Mouse (Mus musculus) hindbrain, embryonic 14.5 days (tissue): Measurements from ENCODE around the gene Sfxn5. TPM values are rescaled to one million over a fixed set of nuclear protein-coding genes. Genes with fewer than 3 reads are reported as not detected.

ENCODE experiments used
- ATAC-seq: fragments of 200-750 bp; cut with Nextera tagmentation; 2 replicates; pipeline ENCODE4 v1.8.0; 2017; ENCODE audit warnings: moderate number of reproducible peaks, mild to moderate bottlenecking, moderate TSS enrichment, moderate library complexity; ENCODE audit not compliant: low FRiP score
- DNase-seq: peaks from one replicate; pipeline ENCODE4 v3.0.0-alpha.2; 2015; ENCODE audit warnings: low spot score
- H3K27ac ChIP-seq: fragments of 300-500 bp; sonication (generic); 2 replicates; pipeline ENCODE4 v1.5.1; 2014; ENCODE audit warnings: mild to moderate bottlenecking, moderate library complexity
- H3K27me3 ChIP-seq: fragments of 300-500 bp; sonication (generic); 2 replicates; pipeline ENCODE4 v1.6.1; 2014; ENCODE audit warnings: mild to moderate bottlenecking, low read length, mixed read lengths; ENCODE audit not compliant: control insufficient read depth, insufficient read depth
- H3K36me3 ChIP-seq: fragments of 300-500 bp; sonication (generic); replicated peaks from 2 replicates; pipeline ENCODE4 v1.6.1; 2014; ENCODE audit not compliant: control insufficient read depth, insufficient read depth
- H3K4me1 ChIP-seq: fragments of 300-500 bp; sonication (generic); replicated peaks from 2 replicates; pipeline ENCODE4 v1.6.1; 2014; ENCODE audit warnings: antibody characterized with exemption, low read length, mixed read lengths; ENCODE audit not compliant: control insufficient read depth, insufficient read depth
- H3K4me2 ChIP-seq: fragments of 300-500 bp; sonication (generic); replicated peaks from 2 replicates; pipeline ENCODE4 v1.6.1; 2014; ENCODE audit warnings: mild to moderate bottlenecking, moderate library complexity
- H3K4me3 ChIP-seq: fragments of 300-500 bp; sonication (generic); replicated peaks from 2 replicates; pipeline ENCODE4 v1.5.1; 2014; ENCODE audit warnings: mild to moderate bottlenecking, low read length
- H3K9ac ChIP-seq: fragments of 300-500 bp; sonication (generic); 2 replicates; pipeline ENCODE4 v1.6.1; 2014
- H3K9me3 ChIP-seq: fragments of 300-500 bp; sonication (generic); 2 replicates; pipeline ENCODE4 v1.6.1; 2016; ENCODE audit warnings: low read length; ENCODE audit not compliant: control insufficient read depth
- WGBS: fragments of 180-500 bp; shearing (Covaris S2); extraction: QIAGEN DNeasy Blood & Tissue Kit; methylation state at CpG from one replicate; pipeline ENCODE4 v1.1.7; 2014; 5-methylcytosine and 5-hydroxymethylcytosine counted together
- polyA plus RNA-seq: library from polyadenylated mRNA; unstranded; fragments of >200 nt; fragmentation: Nextera tagmentation; extraction: Ambion mirVana; gene quantifications from 2 replicates; pipeline ENCODE4 v1.2.1, GENCODE M21; 2014

Sfxn5 gene
- polyA plus RNA-seq, 1 experiment from 2014 or later: 30.4 TPM

GRCm38 (mm10) chr6:85234796-85235195 is 98.4 kb downstream of the Sfxn5 start:
- H3K4me2 ChIP-seq: no peak overlapping the region
- no peak overlapping the region for H3K9ac ChIP-seq
- 35% methylated on average over 5 of the region's 5 CpGs for WGBS
- H3K36me3 ChIP-seq: no peaks in the 10 kb centered on the region
- no peaks in the 10 kb centered on the region for H3K27me3 ChIP-seq
- H3K4me1 ChIP-seq: peaks cover 6% of the 10 kb centered on the region
- ATAC-seq (no peak), DNase-seq (no peak)
- H3K27ac ChIP-seq: no peak overlapping the region
- no peaks in the 10 kb centered on the region for H3K9me3 ChIP-seq
- H3K4me3 ChIP-seq: no peak overlapping the region

GRCm38 (mm10) chr6:85232836-85233623 is 100.2 kb downstream of the Sfxn5 start:
- Histone ChIP-seq H3K9ac (no peak overlapping the region), H3K4me2 (no peak overlapping the region), H3K27ac (no peak overlapping the region), H3K36me3 (no peaks in the 10 kb centered on the region), H3K9me3 (no peaks in the 10 kb centered on the region), H3K27me3 (no peaks in the 10 kb centered on the region), H3K4me1 (peaks cover 6% of the 10 kb centered on the region), H3K4me3 (no peak overlapping the region)
- no peak for DNase-seq
- ATAC-seq: no peak
- 47% methylated on average over 7 of the region's 7 CpGs for WGBS

- 20% methylated on average over 4 of the region's 4 CpGs for WGBS
- H3K36me3 ChIP-seq: no peaks in the 10 kb centered on the region
- ATAC-seq: no peak
- no peak overlapping the region for H3K27ac ChIP-seq
- H3K4me2 ChIP-seq: no peak overlapping the region
- H3K4me1 ChIP-seq: peaks cover 6% of the 10 kb centered on the region
- no peak overlapping the region for H3K4me3 ChIP-seq
- no peaks in the 10 kb centered on the region for H3K27me3 ChIP-seq
- H3K9ac ChIP-seq: no peak overlapping the region
- H3K9me3 ChIP-seq: no peaks in the 10 kb centered on the region
- DNase-seq: no peak
These were observed 101.2 kb downstream of the Sfxn5 start for GRCm38 (mm10) chr6:85232045-85232444.

- no peaks in the 10 kb centered on the region for H3K36me3 ChIP-seq
- no peak overlapping the region for H3K9ac ChIP-seq
- H3K27ac ChIP-seq: no peak overlapping the region
- no peak overlapping the region for H3K4me2 ChIP-seq
- ATAC-seq: no peak
- no peaks in the 10 kb centered on the region for H3K27me3 ChIP-seq
- DNase-seq: no peak
- H3K4me1 ChIP-seq: peaks cover 6% of the 10 kb centered on the region
- 30% methylated on average over 6 of the region's 6 CpGs for WGBS
- no peaks in the 10 kb centered on the region for H3K9me3 ChIP-seq
- no peak overlapping the region for H3K4me3 ChIP-seq
These were observed 101.8 kb downstream of the Sfxn5 start for GRCm38 (mm10) chr6:85231469-85231868.

- H3K9ac ChIP-seq: no peak overlapping the region
- no peak overlapping the region for H3K4me3 ChIP-seq
- ATAC-seq: no peak
- H3K9me3 ChIP-seq: no peaks in the 10 kb centered on the region
- 87% methylated on average over 3 of the region's 3 CpGs for WGBS
- H3K36me3 ChIP-seq: no peaks in the 10 kb centered on the region
- no peak overlapping the region for H3K4me2 ChIP-seq
- no peaks in the 10 kb centered on the region for H3K27me3 ChIP-seq
- peaks cover 6% of the 10 kb centered on the region for H3K4me1 ChIP-seq
- H3K27ac ChIP-seq: no peak overlapping the region
- DNase-seq: no peak
These were observed 102.5 kb downstream of the Sfxn5 start for GRCm38 (mm10) chr6:85230762-85231161.

- 66% methylated on average over 2 of the region's 2 CpGs for WGBS
- H3K36me3 ChIP-seq: no peaks in the 10 kb centered on the region
- H3K9ac ChIP-seq: no peak overlapping the region
- no peak for DNase-seq
- peaks cover 6% of the 10 kb centered on the region for H3K4me1 ChIP-seq
- ATAC-seq: no peak
- H3K27ac ChIP-seq: no peak overlapping the region
- H3K9me3 ChIP-seq: no peaks in the 10 kb centered on the region
- H3K27me3 ChIP-seq: no peaks in the 10 kb centered on the region
- no peak overlapping the region for H3K4me2 ChIP-seq
- H3K4me3 ChIP-seq: no peak overlapping the region
These were observed 105.7 kb downstream of the Sfxn5 start for GRCm38 (mm10) chr6:85227520-85227919.

GRCm38 (mm10) chr6:85226570-85226969 is 106.7 kb downstream of the Sfxn5 start:
- H3K4me2 ChIP-seq: no peak overlapping the region
- H3K4me3 ChIP-seq: no peak overlapping the region
- no peaks in the 10 kb centered on the region for H3K9me3 ChIP-seq
- H3K36me3 ChIP-seq: no peaks in the 10 kb centered on the region
- H3K9ac ChIP-seq: no peak overlapping the region
- no peaks in the 10 kb centered on the region for H3K27me3 ChIP-seq
- WGBS: 78% methylated on average over 9 of the region's 9 CpGs
- DNase-seq: no peak
- ATAC-seq: no peak
- no peak overlapping the region for H3K27ac ChIP-seq
- H3K4me1 ChIP-seq: peaks cover 4% of the 10 kb centered on the region

- no peaks in the 10 kb centered on the region for H3K27me3 ChIP-seq
- no peaks in the 10 kb centered on the region for H3K9me3 ChIP-seq
- H3K9ac ChIP-seq: no peak overlapping the region
- DNase-seq (no peak), ATAC-seq (no peak)
- 17% methylated on average over 15 of the region's 15 CpGs for WGBS
- H3K27ac ChIP-seq: no peak overlapping the region
- H3K4me1 ChIP-seq: no peaks in the 10 kb centered on the region
- H3K4me3 ChIP-seq: no peak overlapping the region
- H3K4me2 ChIP-seq: no peak overlapping the region
- no peaks in the 10 kb centered on the region for H3K36me3 ChIP-seq
These were observed 108.8 kb downstream of the Sfxn5 start for GRCm38 (mm10) chr6:85224442-85224891.

GRCm38 (mm10) chr6:85223498-85224150 is 109.6 kb downstream of the Sfxn5 start:
- Histone ChIP-seq H3K36me3 (no peaks in the 10 kb centered on the region), H3K4me1 (no peaks in the 10 kb centered on the region), H3K9me3 (no peaks in the 10 kb centered on the region), H3K9ac (no peak overlapping the region), H3K4me2 (no peak overlapping the region), H3K27ac (no peak overlapping the region), H3K27me3 (no peaks in the 10 kb centered on the region), H3K4me3 (no peak overlapping the region)
- DNase-seq (no peak), ATAC-seq (no peak)
- WGBS: 23% methylated on average over 14 of the region's 14 CpGs
